Mouse (Mus musculus) heart, adult 2 months (tissue): ENCODE results near the gene Palm2. TPM values are rescaled to one million over a fixed set of nuclear protein-coding genes. Genes with fewer than 3 reads are reported as not detected.

Experiments used
- DNase-seq, 2 experiments: peaks; one replicate each; pipeline ENCODE4 v3.0.0; 2021
- H3K27ac ChIP-seq: fragments of 200-600 bp; 2 replicates; pipeline ENCODE4 v1.8.1; 2022
- H3K27me3 ChIP-seq: fragments of 200-500 bp; 2 replicates; pipeline ENCODE4 v1.6.1; 2012; ENCODE audit warnings: mild to moderate bottlenecking, low read length, inconsistent platforms, mixed read lengths; ENCODE audit not compliant: control insufficient read depth, insufficient read depth
- H3K36me3 ChIP-seq: fragments of 200-500 bp; 2 replicates; pipeline ENCODE4 v1.6.1; 2012; ENCODE audit warnings: low read length, inconsistent platforms; ENCODE audit not compliant: control insufficient read depth, insufficient read depth
- H3K4me1 ChIP-seq: fragments of 200-500 bp; 2 replicates; pipeline ENCODE4 v1.6.1; 2011; ENCODE audit warnings: low read length; ENCODE audit not compliant: control insufficient read depth, insufficient read depth
- H3K4me3 ChIP-seq: fragments of 200-600 bp; 2 replicates; pipeline ENCODE4 v1.8.1; 2022
- H3K79me2 ChIP-seq: fragments of 200-500 bp; replicated peaks from 2 replicates; pipeline ENCODE4 v1.6.1; 2012; ENCODE audit warnings: mild to moderate bottlenecking, inconsistent platforms, low read length, moderate library complexity, mixed read lengths; ENCODE audit not compliant: control insufficient read depth, insufficient read depth
- H3K9ac ChIP-seq: fragments of 200-500 bp; 2 replicates; pipeline ENCODE4 v1.6.1; 2012; ENCODE audit warnings: low read depth, mild to moderate bottlenecking, control low read depth, inconsistent platforms, low read length, mixed read lengths
- CTCF ChIP-seq: fragments of 200-600 bp; IDR thresholded peaks from 2 replicates; pipeline ENCODE4 v1.8.1; 2022; ENCODE audit warnings: antibody characterized with exemption, mild to moderate bottlenecking, moderate library complexity
- EP300 ChIP-seq: fragments of 200-500 bp; IDR thresholded peaks from 2 replicates; pipeline ENCODE4 v1.6.1; 2011; ENCODE audit warnings: low read depth, low read length, control low read depth; ENCODE audit not compliant: insufficient read depth
- POLR2A ChIP-seq: fragments of 200-500 bp; IDR thresholded peaks from 2 replicates; pipeline ENCODE4 v1.6.1; 2011; ENCODE audit warnings: mild to moderate bottlenecking, low read depth, low read length, control low read depth; ENCODE audit not compliant: insufficient read depth
- WGBS: fragments of 180-500 bp; shearing (Covaris S2); methylation state at CpG from one replicate; pipeline ENCODE4 v1.1.7; 2018; 5-methylcytosine and 5-hydroxymethylcytosine counted together
- intact Hi-C: fragments of 180-260 bp; cut with DNase I; formaldehyde crosslinking; loops from one replicate; pipeline ENCODE4 v1.15.1; 2025
- polyA plus RNA-seq: library from polyadenylated mRNA; depleted of rRNA; stranded (reverse); fragments of >200 nt; gene quantifications from 2 replicates; pipeline ENCODE4 v1.2.3, GENCODE M21; 2012
- total RNA-seq, 2 experiments: library from RNA; stranded (reverse); gene quantifications; 2 replicates each; pipeline ENCODE4 v1.2.3; 2021

Gene Palm2
- total and polyA plus RNA-seq, 3 experiments: 0.33 to 13.2 (median 9.9) TPM

DNA sequence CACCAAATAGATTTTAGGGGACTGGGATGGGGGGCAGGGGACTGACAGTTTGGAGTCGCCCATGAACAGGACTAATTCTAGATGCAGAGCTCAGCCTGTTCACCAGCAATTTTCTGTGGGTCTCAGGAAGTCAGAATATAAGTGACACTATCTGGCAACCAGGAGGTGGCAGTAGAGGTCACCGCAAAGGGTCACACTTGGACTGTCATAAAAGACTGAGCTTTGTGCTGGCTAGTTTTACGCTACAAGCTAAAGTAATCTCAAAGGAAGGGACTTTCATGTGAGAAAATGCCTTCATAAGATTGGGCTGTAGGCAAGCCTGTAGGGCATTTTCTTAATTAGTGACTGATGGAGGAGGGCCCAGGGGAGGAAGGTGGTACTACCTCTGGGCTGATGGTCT lies 17.8 kb downstream of the Palm2 start:
- no peaks in the 10 kb centered on the region for H3K79me2 ChIP-seq
- H3K4me1 ChIP-seq: no peaks in the 10 kb centered on the region
- H3K27ac ChIP-seq: no peak overlapping the region
- TF ChIP-seq CTCF: peak; percentile 81
- TF ChIP-seq POLR2A: no peak
- no peak for TF ChIP-seq EP300
- peak; percentile 41 to 48 for DNase-seq
- intact Hi-C loops: loop anchor here (2.0 to 10.0 kb wide), 3 partner anchors 157 to 453 kb away; no protein-coding TSS in a partner anchor
- no peak overlapping the region for H3K4me3 ChIP-seq
- H3K9ac ChIP-seq: no peak overlapping the region
- 15% methylated on average over 3 of the region's 3 CpGs for WGBS
- no peaks in the 10 kb centered on the region for H3K27me3 ChIP-seq
- no peaks in the 10 kb centered on the region for H3K36me3 ChIP-seq

DNA sequence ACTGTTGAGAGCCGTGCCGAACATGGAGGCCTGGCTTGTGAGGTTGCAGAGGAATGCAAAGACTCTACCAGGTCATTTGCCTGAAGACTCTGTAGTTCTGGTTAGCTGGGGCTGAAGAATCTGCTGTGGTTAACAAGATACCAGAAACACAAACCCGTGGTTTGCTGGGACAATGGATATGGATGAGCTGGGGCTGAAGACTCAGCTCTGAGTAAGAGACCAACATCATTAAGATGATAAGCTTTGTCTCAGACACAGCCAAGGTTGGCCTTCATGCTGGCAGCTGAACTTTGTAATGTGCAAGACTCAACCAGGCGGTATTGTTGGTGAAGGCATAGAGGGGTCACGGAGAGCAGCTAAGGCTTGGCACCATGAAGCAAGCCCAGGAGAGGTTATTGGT lies 18.6 kb downstream of the Palm2 start:
- intact Hi-C loops: loop anchor here (2.0 to 10.0 kb wide), 3 partner anchors 156 to 452 kb away; no protein-coding TSS in a partner anchor
- no peak for DNase-seq
- no peak overlapping the region for H3K4me3 ChIP-seq
- no peaks in the 10 kb centered on the region for H3K4me1 ChIP-seq
- H3K79me2 ChIP-seq: no peaks in the 10 kb centered on the region
- H3K36me3 ChIP-seq: no peaks in the 10 kb centered on the region
- WGBS: 94% methylated on average over 5 of the region's 5 CpGs
- H3K9ac ChIP-seq: no peak overlapping the region
- TF ChIP-seq POLR2A: no peak
- no peak for TF ChIP-seq CTCF
- TF ChIP-seq EP300: no peak
- no peak overlapping the region for H3K27ac ChIP-seq
- H3K27me3 ChIP-seq: no peaks in the 10 kb centered on the region

DNA sequence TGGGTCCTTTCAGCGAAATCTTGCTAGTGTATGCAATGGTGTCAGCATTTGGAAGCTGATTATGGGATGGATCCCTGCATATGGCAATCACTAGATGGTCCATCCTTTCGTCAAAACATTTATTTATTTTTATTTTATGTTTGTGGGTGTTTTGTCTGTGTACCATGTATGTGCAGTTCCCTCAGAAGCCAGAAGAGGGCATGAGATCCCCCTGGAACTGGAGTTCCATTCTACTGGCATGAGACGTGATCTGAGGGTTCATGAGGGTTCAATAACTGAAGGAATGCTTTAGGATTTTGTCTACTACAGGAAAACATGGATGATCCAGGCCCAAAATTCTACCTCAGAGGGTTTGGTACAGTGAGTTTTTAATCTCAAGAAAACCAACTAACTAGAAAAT lies 28.3 kb downstream of the Palm2 start:
- DNase-seq: peak in 1 of 2 experiments; percentile 42
- intact Hi-C loops: no loop called here
- 59% methylated on average over 3 of the region's 3 CpGs for WGBS
- no peaks in the 10 kb centered on the region for H3K4me1 ChIP-seq
- H3K27me3 ChIP-seq: no peaks in the 10 kb centered on the region
- H3K9ac ChIP-seq: no peak overlapping the region
- no peaks in the 10 kb centered on the region for H3K79me2 ChIP-seq
- TF ChIP-seq CTCF: peak; percentile 73
- no peak for TF ChIP-seq EP300
- H3K4me3 ChIP-seq: no peak overlapping the region
- no peak overlapping the region for H3K27ac ChIP-seq
- H3K36me3 ChIP-seq: no peaks in the 10 kb centered on the region

DNA sequence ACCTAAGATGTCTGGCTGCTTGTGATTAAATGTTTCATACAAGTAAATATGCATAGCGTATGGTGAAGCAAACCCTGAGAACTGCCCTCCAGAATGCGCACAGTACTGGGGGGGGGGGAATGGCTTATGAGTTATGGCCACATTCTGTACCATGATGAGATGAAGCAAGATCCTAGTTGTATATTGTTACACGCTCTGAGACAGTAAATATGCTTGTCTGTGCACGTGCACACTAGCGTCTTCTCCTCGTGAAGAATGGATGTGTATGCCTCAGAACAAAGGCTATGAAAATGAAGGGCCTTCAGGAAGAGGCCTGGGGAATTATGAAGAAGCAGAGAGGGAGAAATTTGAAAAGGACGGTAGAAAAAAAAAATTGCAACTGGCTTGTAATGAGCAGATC lies 48.4 kb downstream of the Palm2 start:
- no peak for TF ChIP-seq POLR2A
- TF ChIP-seq EP300: no peak
- TF ChIP-seq CTCF: no peak
- Histone ChIP-seq H3K27ac (no peak overlapping the region), H3K79me2 (no peaks in the 10 kb centered on the region), H3K9ac (no peak overlapping the region), H3K27me3 (no peaks in the 10 kb centered on the region), H3K4me3 (no peak overlapping the region), H3K36me3 (no peaks in the 10 kb centered on the region), H3K4me1 (no peaks in the 10 kb centered on the region)
- WGBS: 89% methylated on average over 7 of the region's 7 CpGs
- DNase-seq: no peak
- intact Hi-C loops: no loop called here

DNA sequence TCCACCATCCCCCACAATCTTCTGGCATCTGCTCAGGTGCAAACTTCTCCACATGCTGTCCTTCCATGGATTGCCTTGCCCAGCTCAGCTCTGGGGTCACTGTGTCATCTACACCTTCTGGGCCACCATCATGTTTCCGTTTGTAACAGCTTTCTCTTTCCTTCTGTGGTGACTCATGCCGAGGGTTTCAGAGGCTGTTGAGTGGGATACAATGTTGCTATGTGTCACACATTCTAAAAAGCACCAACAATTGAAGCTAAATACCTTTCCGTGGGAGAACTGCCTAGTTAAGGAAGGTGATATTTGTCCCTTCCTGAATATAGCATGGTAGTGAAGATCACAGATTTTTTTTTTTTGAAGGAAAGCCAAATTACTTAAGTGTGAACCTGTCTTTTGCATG lies 52.3 kb downstream of the Palm2 start:
- no peaks in the 10 kb centered on the region for H3K4me1 ChIP-seq
- WGBS: 71% methylated on average over 3 of the region's 3 CpGs

DNA sequence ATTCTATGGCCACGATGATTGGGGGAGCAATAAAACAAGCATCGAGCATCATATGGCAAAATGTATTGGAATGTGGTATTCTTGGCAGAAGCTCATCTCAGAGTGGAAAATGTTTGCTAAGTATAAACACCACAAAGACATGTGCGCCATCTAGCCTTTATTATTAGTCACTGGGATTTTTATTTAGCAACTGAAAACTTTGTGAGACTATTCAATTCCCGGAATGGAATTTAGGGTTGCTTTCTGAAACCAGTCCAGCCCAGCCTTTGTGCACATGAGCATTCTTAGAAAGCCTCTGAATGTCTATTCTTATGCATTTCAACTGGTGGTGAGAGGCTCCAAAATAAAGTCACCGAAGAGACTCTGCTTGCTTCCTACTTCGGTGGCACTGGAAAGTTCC lies 55.8 kb downstream of the Palm2 start:
- Histone ChIP-seq H3K27me3 (no peaks in the 10 kb centered on the region), H3K36me3 (peaks cover 3% of the 10 kb centered on the region; the same call in 1 of the 2 replicates), H3K4me3 (no peak overlapping the region), H3K9ac (no peak overlapping the region), H3K27ac (peak overlapping the region; percentile 51), H3K4me1 (no peaks in the 10 kb centered on the region), H3K79me2 (no peaks in the 10 kb centered on the region)
- intact Hi-C loops: no loop called here
- TF ChIP-seq POLR2A: no peak
- TF ChIP-seq CTCF: peak; percentile 44
- 38% methylated on average over 6 of the region's 6 CpGs for WGBS
- DNase-seq: no peak

More for the DNA sequence above, 52.3 kb downstream of the Palm2 start:
- Histone ChIP-seq H3K36me3 (peaks cover 3% of the 10 kb centered on the region; the same call in 1 of the 2 replicates), H3K27me3 (no peaks in the 10 kb centered on the region), H3K27ac (no peak overlapping the region), H3K79me2 (no peaks in the 10 kb centered on the region), H3K9ac (no peak overlapping the region), H3K4me3 (no peak overlapping the region)
- TF ChIP-seq CTCF (no peak), EP300 (no peak), POLR2A (no peak)
- no peak for DNase-seq
- intact Hi-C loops: no loop called here

DNA sequence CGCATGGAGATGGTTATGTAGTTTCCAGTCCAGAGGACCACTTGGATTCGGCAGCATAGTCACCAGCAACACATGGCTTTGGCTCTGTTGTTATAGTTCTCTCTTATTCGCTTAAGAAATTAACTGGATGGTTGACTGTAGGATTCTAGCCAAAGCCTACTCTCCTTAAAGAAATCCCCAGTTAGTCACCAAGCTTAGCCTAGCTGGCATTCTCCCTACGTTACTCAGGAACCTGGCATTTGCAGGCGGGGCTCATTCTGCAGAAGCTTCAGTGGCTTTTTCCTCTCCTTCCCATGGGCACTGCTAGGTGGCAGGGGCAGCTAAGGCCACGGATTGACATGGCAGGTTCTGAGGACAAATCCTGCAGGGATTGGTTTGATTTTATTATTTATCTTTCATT lies 70.7 kb downstream of the Palm2 start:
- intact Hi-C loops: no loop called here
- Histone ChIP-seq H3K27ac (no peak overlapping the region), H3K79me2 (no peaks in the 10 kb centered on the region), H3K4me1 (no peaks in the 10 kb centered on the region), H3K27me3 (no peaks in the 10 kb centered on the region), H3K4me3 (no peak overlapping the region), H3K36me3 (no peaks in the 10 kb centered on the region), H3K9ac (no peak overlapping the region)
- no peak for TF ChIP-seq POLR2A
- TF ChIP-seq EP300: no peak
- no peak for TF ChIP-seq CTCF
- 87% methylated on average over 6 of the region's 6 CpGs for WGBS
- no peak for DNase-seq
